Mouse (Mus musculus): Measurements from ENCODE around the gene Gm29289.
"Not testable (repeated sequence)": the region's sequence is repeated elsewhere in the genome, so short reads cannot be mapped to it uniquely, and the experiment has no call there.

Gene Gm29289

DNA sequence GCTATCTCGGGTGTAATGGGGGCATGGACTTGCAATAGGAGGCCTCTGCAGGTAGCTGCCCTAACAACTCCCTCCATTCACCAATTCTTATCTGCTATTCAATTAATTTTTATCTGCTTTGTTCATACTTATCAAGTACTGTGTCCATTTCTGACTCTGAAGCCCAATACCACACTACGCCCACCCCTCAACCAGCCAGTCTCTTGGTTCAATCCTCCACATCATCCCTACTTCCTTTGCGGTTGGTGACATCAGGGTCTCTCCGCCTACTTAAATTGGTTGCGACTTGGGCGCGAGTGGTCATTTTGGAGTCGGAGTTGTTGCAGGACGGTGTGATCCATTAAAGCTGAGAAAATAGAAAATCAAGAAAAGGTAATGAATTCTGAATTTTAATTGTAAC lies at the start of gene Gm29289:
Gm29289 (plus strand) TSS at position 301 of the 400 bp plus-strand sequence.
- not testable (repeated sequence) for DNase-seq (ENCODE audit: extremely low read depth, low read depth, low spot score)

- not testable (repeated sequence) for DNase-seq (ENCODE audit: extremely low read depth, low read depth, low spot score)
These were observed 31.7 kb upstream of the Gm29289 start, which contains the start of gene Gm10352 for GRCm38 (mm10) chrY:2900689-2901088. Gene Gm10352 (plus strand): TSS chrY:2900989.

Measured in fat pad, adult 2 months (tissue).